Mouse (Mus musculus): ENCODE measurements around the gene 3110040M04Rik.
"Not testable (repeated sequence)": the region's sequence is repeated elsewhere in the genome, so short reads cannot be mapped to it uniquely, and the experiment has no call there.

The 3110040M04Rik gene

GRCm38 (mm10) chr1:151192075-151192474 is 11.8 kb upstream of the 3110040M04Rik start, which contains the start of gene Gm8947:
Gene Gm8947 (plus strand): TSS chr1:151192376.
- DNase-seq (ENCODE audit: low spot score in 2 of 2) = not testable (repeated sequence)

DNA sequence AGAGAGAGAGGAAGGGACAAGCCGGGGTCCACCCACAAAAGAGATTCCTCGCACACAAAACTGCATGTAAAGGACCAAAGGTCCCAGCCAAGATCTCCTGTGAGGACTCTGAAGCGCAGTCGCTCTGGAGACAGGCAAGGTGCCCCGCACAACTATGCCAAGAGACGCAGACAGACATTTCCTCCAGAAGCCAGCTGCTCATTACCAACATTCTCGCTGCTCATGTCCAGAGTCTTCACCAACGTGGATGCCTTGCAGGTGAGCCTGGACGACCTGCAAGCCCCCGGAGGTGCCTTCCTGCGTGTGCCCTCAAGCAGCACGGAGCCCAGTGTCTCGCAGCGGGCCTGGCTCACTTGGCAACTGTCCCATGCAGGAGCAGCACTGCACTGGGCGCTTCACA is 11.2 kb upstream of the 3110040M04Rik start:
- not testable (repeated sequence) for DNase-seq (ENCODE audit: low spot score in 2 of 2)

DNA sequence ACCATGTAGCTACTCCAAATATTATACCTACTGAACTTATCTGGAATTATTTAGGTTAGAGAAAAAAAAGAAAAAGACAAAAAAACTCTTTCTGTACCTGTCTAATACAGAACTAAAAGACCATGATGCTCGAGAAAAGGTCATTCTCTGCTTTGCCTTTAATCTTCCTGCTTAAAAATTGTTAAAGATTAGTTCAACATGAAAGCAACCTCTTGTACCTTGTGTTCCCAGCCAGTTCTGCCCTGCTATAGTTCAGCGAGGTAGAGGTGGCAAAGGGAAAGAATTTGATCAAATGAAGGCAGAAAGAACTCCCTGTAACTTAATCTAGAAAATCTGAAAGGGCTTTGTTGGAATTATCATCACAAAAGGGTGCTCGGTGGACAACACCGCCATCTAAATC is 7.9 kb upstream of the 3110040M04Rik start:
- not testable (repeated sequence) for DNase-seq (ENCODE audit: low spot score in 2 of 2)

DNA sequence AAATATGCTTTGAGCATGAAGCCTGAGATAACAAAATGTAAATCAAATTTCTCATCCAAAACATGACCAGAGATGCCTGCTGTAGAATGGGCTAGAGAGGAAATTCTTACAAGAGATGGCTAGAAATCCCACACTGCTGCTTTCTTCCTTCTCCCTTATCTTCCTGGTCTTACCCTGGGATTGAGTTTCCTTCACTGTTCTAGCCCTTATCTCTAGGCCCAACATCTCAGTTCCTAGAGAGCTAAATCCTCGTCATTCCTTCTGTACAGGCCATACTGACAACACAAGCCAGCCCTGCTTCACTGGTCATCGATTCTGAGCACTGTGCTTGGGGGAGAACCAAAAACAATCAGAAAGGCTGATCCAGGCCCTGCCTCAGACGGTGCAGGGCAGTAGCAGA is 7.2 kb upstream of the 3110040M04Rik start:
- not testable (repeated sequence) for DNase-seq (ENCODE audit: low spot score in 2 of 2)

DNA sequence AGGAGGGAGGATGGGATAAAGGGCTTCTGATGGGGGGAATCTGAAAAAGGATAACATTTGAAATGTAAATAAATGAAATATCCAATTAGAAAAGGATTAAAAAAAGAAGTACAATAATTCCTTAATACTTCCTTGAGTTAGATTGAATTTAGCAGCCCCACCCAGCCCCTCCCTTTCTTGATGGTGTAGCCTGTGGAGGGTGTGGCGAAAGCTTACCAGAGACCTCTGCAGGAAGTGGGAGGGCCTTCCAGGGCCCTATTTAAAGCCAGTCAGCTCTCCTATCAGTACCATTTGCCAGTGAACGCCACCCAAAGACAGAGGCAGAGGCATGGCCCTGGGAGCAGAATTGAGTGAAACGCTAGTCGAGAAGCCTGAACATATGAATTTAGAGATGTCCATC is 5.8 kb upstream of the 3110040M04Rik start, which contains the start of gene Gm47995:
Gene Gm47995 (plus strand): TSS at position 329 of the 400 bp plus-strand sequence.
- DNase-seq (ENCODE audit: low spot score in 2 of 2) = not testable (repeated sequence)

GRCm38 (mm10) chr1:151200620-151201019 is 3.3 kb upstream of the 3110040M04Rik start:
- DNase-seq (ENCODE audit: low spot score in 2 of 2) = not testable (repeated sequence)

DNA sequence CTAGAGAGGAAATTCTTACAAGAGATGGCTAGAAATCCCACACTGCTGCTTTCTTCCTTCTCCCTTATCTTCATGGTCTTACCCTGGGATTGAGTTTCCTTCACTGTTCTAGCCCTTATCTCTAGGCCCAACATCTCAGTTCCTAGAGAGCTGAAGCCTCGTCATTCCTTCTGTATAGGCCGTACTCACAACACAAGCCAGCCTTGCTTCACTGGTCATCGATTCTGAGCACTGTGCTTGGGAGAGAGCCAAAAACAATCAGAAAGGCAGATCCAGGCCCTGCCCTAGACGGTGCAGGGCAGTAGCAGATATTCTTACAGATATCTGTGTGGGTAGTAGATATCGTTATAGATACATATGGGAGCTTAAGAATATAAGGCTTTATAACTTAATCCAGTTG is 1.1 kb upstream of the 3110040M04Rik start:
- not testable (repeated sequence) for DNase-seq (ENCODE audit: low spot score in 2 of 2)

GRCm38 (mm10) chr1:151208493-151208892 is 4.6 kb downstream of the 3110040M04Rik start:
- DNase-seq (ENCODE audit: low spot score in 2 of 2) = not testable (repeated sequence)

DNA sequence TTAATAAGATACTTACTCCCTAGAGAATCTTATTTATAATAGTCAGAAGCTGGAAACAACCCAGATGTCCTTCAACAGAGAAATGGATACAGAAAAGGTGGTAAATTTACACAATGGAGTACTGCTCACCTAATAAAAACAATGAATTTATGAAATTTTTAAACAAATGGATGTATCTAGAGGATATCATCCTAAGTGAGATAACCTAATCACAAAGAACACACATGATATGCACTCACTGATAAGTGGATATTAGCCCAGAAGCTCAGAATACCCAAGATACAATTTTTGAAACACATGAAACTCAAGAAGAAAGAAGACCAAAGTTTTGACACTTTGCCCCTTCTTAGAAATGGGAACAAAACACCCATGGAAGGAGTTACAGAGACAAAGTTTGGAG is 5.0 kb downstream of the 3110040M04Rik start:
- not testable (repeated sequence) for DNase-seq (ENCODE audit: low spot score in 2 of 2)

DNA sequence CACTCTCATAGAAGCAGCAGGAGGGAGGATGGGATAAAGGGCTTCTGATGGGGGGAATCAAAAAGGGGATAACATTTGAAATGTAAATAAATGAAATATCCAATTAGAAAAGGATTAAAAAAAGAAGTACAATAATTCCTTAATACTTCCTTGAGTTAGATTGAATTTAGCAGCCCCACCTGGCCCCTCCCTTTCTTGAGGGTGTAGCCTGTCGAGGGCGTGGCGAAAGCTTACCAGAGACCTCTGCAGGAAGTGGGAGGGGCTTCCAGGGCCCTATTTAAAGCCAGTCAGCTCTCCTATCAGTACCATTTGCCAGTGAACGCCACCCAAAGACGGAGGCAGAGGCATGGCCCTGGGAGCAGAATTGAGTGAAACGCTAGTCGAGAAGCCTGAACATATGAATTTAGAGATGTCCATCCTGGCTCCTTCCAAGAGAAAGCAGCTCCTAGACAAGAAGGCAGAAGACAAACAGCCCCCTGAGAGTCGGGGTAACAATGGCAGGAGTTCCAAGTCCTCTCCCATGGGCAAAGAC is 6.0 kb downstream of the 3110040M04Rik start, which contains the start of gene Gm47996:
Gene Gm47996 (plus strand): TSS at position 308 of the 532 bp plus-strand sequence.
- DNase-seq (ENCODE audit: low spot score in 2 of 2) = not testable (repeated sequence)

GRCm38 (mm10) chr1:151211666-151212065 is 7.7 kb downstream of the 3110040M04Rik start:
- not testable (repeated sequence) for DNase-seq (ENCODE audit: low spot score in 2 of 2)

DNA sequence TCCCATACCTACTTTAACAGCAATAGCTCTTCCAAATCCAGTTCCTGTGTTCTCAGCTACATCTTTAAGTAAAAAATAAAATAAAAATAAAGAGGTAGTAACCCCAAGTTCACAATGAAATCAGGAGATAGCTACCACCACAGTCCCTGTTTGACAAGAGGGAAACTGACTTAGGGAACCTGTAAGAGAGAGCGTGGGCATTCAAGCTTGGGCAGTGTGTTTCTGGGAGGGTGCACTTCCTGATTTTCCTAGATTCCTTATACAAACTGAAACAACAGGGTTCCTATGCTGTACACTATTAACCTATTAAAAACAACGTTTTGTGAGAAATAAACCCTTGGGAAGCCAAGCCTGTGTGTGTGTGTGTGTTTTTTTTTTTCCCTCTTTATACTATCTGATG is 10.9 kb downstream of the 3110040M04Rik start:
- DNase-seq (ENCODE audit: low spot score in 2 of 2) = no peak

- DNase-seq (ENCODE audit: low spot score in 2 of 2) = no peak
Observed at GRCm38 (mm10) chr1:151215985-151216384, 12.1 kb downstream of the 3110040M04Rik start.

DNA sequence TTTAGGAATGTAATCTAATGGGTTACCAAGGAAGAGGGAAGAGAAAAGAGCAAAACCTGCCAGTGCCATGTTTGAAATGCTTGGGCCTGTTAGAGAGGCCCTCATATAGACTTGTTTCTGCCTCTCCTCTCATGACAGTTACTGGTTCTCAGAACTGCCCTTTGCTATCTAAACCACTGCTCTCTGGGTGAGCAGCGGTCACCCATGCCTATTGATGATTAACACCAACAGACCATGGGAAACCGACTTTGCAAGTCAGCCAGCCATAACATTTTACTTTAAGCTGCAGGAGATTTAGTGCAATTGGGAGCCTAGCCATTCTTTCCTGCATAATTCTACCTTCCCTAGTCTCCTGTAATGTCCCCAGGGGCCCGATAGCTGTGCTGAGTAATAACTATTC is 12.5 kb downstream of the 3110040M04Rik start:
- DNase-seq (ENCODE audit: low spot score in 2 of 2) = no peak

DNA sequence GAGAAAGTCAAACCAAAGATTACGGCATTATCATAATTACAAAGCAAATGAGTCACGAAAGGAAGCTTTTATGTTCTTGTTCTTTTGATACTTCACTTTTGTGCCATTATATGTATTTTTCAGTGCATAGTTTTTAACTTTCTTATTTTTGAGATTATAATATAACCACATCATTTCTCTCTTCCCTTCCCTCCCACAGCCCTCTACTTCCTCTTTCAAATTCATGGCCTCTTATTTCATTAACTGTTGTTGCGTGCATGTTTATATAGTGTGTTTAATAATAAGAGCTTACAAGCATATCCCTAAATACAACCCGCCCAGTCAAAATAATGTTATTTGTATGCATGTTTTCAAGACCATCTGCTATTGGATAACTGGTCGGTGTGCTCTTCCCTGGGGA is 15.1 kb downstream of the 3110040M04Rik start:
- DNase-seq (ENCODE audit: low spot score in 2 of 2) = no peak

GRCm38 (mm10) chr1:151220098-151220497 is 16.2 kb downstream of the 3110040M04Rik start:
- DNase-seq (ENCODE audit: low spot score in 2 of 2) = no peak

GRCm38 (mm10) chr1:151222561-151223267 is 18.8 kb downstream of the 3110040M04Rik start:
- DNase-seq (ENCODE audit: low spot score in 2 of 2) = no peak

GRCm38 (mm10) chr1:151223377-151223776 is 19.5 kb downstream of the 3110040M04Rik start:
- no peak for DNase-seq (ENCODE audit: low spot score in 2 of 2)

- DNase-seq (ENCODE audit: low spot score in 2 of 2) = no peak
Observed at GRCm38 (mm10) chr1:151224536-151224935, 20.6 kb downstream of the 3110040M04Rik start.

- no peak for DNase-seq (ENCODE audit: low spot score in 2 of 2)
Observed at GRCm38 (mm10) chr1:151227506-151227905, 23.6 kb downstream of the 3110040M04Rik start.

- no peak for DNase-seq (ENCODE audit: low spot score in 2 of 2)
Observed at GRCm38 (mm10) chr1:151228320-151228989, 24.5 kb downstream of the 3110040M04Rik start.

DNA sequence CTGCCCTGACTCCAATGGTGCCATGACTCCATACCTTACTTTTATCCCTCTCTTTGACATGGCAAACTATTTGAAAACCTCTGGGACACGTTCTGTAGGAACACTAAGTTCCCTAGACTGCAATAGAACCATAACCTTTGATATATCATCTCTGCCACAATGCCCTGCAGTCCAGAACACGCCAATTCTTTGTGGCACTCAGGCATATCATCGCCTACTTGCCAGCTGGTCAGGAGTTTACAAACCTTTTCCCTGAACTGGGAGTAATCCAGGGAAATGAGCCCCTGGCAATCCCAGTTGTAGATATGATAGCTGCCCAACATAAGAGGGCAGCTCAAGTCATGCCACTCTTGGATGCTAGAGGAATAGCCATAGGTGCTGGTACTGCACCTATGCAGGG is 28.4 kb downstream of the 3110040M04Rik start:
- DNase-seq (ENCODE audit: low spot score in 2 of 2) = no peak

DNA sequence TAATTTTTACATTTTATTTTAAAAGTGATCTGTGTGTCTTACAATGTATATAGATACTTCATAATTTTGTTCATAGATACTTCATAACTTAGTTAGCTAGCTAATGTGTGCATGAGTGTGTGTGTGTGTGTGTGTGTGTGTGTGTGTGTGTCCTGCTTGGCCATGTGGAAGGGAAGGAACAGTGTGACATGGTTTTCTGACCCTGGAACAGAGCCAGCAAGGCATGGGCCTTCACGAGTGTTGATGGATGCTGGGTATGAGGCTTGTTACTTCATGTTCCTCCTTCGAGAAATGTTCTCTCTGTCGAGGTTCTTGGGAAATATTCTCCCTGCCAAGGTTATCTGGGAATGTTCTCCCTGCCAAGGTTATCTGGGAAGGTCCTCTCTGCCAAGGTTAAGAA is 29.8 kb downstream of the 3110040M04Rik start:
- DNase-seq (ENCODE audit: low spot score in 2 of 2) = no peak

Measured in frontal cortex, postnatal 10 days (tissue).